Mouse (Mus musculus) ovary, postnatal 36 days (tissue): Measurements from ENCODE around the gene C2cd5.
"Not testable (repeated sequence)": the region's sequence is repeated elsewhere in the genome, so short reads cannot be mapped to it uniquely, and the experiment has no call there.

ENCODE experiments used
- DNase-seq: peaks from one replicate; pipeline ENCODE4 v3.0.0; 2022; ENCODE audit warnings: low spot score, mixed read lengths

C2cd5 gene

GRCm38 (mm10) chr6:143012513-143013215, 87.3 kb downstream of the C2cd5 start:
- DNase-seq = no peak

GRCm38 (mm10) chr6:143008865-143009264, 91.1 kb downstream of the C2cd5 start:
- no peak for DNase-seq

DNA sequence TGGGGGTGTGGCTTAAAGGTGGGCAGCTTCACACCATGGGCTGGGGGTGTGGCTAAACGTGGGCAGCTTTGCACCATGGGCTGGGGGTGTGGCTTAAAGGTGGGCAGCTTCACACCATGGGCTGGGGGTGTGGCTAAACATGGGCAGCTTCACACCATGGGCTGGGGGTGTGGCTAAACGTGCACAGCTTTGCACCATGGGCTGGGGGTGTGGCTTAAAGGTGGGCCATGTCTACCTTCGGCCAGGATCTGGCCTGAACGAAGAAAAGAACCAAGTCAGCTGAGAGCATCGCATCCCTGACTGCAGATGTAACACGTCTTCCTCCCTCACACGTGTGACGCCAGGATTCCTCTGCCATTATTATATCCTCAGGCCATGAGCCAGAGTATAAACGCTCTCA, 94.7 kb downstream of the C2cd5 start:
- not testable (repeated sequence) for DNase-seq

GRCm38 (mm10) chr6:143004801-143005200, 95.1 kb downstream of the C2cd5 start:
- DNase-seq = no peak

GRCm38 (mm10) chr6:142998221-142998999, 101.5 kb downstream of the C2cd5 start:
- DNase-seq = no peak

- DNase-seq = no peak
Observed at GRCm38 (mm10) chr6:142996887-142997286, 103.1 kb downstream of the C2cd5 start.

DNA sequence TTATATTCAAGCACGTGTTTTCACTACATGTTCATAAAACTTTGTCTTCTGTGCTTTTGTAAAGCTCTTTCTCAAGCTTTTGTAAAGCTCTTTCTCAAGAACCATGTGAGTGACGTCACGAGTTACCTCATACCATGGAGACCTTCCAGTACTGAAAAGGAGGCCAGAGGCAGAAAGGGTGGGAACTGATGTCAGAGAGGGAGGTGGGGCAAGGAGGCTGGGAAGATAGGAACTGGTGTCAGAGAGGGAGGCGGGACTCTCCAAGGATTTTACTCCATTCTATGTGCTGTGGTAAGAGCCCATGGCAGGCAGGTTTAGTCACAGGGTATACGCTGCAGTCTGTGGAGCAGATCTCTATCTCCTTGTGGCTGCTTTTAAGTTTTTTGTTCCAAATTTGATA, 104.4 kb downstream of the C2cd5 start:
- no peak for DNase-seq

GRCm38 (mm10) chr6:142994821-142995220, 105.1 kb downstream of the C2cd5 start:
- DNase-seq = no peak

DNA sequence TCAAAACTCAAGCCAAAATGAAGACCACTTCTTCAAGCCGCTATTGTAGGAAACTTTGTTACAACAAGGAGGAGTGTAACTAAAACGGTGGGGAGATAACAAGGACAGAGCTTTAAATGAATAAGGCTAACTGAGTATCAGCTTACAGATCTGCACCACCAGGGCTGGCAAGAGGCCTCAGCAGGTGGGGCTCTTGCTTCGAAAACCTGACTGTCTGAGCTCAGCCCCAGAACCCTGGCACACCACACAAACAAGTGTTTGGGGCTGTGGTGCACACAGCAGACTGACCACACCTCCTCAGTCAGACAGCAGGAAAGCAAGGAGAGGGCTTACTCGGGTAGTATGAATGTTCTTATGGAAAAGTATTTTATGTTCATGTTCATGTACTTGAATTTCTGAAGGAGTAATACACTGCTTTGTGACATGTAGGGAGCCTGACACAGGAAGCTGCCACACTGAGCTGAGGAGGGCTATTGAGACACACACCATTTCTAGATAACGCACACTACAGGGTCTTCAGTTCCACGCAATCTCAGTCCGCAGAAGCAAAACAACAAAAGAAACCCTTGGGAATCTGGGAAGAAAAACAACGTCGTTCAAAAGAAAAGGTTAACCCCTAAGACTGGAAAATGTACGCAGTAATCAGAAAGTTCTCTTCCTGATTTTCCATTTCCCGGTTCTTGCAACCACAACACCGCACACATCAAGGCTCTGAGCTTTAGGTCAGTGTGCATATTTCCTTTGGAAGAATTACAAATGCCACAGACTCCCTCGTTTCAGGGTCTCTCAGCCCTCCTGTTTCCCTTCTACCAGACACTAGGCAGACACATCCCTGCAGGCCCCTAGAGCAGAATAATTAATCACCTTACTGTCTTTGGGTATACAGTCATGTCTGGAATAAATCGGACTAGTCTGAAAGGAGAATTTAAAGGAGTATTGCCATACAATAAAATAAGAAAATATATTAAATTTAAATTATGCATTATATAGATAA, 105.9 kb downstream of the C2cd5 start:
- no peak for DNase-seq

- DNase-seq = no peak
Observed at GRCm38 (mm10) chr6:142992971-142993370, 107.0 kb downstream of the C2cd5 start.

GRCm38 (mm10) chr6:142992099-142992498, 107.8 kb downstream of the C2cd5 start:
- no peak for DNase-seq

DNA sequence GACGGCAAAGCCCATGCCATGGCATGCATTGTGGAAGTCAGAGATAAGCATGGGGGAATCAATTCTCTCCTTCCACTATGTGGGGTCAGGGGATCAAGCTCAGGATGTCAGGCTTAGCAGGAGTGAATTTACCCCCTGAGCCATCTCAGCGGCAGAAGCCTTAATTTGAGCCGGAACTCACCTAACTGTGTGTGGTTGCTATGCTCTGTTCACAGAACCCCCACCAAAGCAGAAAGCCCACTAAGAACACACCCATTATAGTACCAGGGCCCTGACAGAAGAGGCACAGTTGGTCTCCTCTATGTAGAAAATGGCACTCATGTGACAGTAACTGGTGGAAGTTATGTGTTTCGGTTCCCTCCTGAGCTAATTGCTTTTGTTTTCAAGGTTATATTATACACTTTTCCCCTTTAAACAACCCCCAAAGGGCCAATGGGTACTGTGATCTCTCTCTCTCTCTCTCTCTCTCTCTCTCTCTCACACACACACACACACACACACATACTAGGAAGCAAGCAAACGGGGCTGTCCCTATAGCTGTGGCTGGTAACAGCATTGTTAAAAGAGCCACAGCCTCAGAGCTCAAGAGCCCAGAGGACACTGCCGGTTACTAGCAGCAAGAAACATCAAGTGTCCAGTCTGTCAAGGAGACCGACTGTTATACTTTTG, 108.4 kb downstream of the C2cd5 start:
- no peak for DNase-seq

DNA sequence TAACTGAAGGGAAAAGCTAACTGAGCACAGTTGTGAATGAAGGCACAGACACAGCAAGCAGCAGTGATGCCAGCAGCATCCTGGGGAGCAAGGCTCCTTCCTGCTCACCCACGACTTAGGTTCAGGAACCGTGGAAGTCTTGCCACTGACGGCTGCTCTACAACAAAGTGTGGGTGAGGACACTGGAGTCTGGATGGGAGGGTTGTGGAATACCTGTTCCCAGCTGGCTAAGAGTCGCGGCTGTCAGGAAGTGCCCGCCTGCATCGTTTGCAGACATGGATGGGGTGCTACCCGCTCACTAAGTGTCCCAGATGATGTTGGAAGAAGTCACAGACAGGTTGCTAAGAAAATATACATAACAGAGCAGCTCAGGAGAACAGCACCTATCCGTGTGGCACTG, 109.4 kb downstream of the C2cd5 start:
- no peak for DNase-seq

DNA sequence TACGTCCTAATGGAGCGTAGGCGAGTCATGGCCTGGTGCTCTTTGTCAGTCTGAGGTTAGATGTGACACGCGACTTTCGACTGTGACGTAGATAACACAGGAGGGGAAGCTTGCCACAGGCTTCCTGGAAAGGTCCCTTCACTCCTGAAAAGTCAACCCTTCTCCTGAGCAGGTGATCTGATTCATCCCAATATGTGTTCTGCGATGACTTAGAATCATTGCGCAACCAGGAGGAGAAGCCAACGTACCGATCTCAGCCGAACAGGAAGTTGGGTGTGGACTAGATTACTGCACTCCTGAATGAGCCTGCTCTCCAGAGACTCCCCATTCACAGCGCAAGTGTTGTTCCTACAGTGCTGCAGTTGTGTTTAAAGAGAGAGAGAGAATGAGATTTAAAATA, 110.4 kb downstream of the C2cd5 start:
- no peak for DNase-seq

GRCm38 (mm10) chr6:142988753-142989152, 111.2 kb downstream of the C2cd5 start:
- peak; percentile 62 for DNase-seq

- no peak for DNase-seq
Observed at GRCm38 (mm10) chr6:142988231-142988630, 111.7 kb downstream of the C2cd5 start.

DNA sequence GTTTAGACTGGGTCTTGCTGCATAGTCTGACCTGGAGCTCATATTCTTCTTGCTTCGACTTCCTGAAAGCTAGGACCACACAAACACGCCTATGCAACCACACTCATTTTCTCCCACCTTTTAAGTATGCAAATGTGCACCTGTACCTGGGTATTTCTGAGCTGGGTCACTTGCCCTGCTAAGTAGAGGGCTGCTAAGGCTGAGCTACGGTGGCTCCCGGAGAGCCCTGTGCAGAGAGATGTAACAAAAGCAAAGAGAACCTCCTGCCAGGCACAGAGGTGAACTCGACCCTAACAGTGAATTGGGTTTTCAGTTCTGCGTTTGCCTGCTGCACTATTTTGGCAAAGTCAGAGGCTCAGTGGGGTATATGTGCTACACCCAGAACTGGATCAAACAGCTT, 112.3 kb downstream of the C2cd5 start:
- no peak for DNase-seq

DNA sequence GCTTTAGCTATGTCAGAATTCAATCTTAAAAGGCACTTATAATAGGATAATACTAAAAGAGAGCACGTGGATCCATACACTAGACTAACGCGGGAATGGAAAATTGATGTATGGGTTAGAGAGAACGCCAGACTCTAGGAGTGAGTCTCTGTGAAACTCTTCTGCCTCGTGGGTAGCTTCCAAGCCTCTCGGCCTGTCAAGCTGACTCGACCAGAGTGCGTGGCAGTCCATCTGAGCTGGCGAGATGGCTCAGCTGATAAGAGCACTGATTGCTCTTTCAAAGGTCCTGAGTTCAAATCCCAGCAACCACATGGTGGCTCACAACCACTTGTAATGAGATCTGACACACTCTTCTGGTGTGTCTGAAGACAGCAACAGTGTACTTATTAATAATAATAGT, 113.2 kb downstream of the C2cd5 start:
- not testable (repeated sequence) for DNase-seq

DNA sequence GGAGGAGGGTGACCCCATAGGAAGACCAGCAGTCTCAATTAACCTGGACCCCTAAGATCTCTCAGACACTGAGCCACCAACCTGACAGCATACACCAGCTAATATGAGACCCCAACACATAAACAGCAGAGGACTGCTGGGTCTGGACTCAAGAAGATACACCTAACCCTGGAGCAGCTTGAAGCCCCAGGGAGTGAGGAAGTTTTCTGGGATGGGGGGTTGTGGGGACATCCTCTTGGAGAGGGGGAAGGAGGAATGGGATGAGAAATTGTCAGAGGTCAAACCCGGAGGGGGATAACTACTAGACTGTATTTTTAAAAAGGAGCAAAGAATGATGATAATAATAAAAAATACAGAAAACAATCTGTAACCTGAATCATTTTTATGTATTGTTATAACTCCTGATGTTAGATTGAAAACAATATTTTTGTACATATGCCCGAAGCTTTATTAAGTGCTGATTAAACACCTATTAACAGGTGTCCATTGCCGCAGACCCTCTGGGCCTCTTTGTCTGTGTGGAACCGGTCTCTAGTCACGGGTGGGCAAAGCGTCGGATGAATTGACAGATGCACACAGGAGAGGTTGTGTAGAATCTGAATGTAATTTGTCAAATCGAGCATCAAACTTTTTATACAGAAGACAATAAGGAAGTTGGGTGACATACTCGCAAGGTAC, 114.2 kb downstream of the C2cd5 start:
- not testable (repeated sequence) for DNase-seq

DNA sequence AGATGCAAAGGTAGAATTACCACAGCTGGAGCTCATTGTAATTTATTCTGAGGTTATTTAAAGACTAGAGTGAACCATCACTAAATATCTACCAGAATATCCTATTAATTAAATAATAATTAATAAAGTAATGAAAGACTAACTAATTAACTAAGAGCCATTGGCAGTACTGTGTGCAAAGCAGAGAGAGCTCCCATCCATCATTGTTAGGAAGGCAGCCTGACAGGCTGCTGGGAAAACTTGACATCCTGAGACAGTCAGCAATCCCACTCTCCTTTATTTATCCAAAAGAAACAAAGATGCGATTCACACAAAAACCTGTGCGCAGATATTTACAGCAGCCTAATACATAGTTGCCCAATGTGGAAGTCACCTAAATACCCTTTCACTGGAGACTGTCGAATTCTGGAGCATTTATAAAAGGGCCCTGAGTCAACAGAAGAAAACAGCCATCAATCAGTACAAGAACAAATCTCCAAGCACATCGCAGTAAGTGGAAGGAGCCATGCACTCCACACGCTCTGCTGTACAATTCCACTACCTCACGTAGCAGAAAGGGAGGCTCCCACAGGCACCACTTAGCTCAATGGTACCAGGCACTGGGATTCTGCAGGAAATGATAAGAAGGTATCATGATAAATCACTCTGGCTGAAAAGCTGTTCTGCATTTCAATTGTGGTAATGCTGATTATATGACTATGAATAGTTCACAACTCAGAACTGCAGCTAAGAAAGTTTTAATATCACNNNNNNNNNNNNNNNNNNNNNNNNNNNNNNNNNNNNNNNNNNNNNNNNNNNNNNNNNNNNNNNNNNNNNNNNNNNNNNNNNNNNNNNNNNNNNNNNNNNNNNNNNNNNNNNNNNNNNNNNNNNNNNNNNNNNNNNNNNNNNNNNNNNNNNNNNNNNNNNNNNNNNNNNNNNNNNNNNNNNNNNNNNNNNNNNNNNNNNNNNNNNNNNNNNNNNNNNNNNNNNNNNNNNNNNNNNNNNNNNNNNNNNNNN, 120.0 kb downstream of the C2cd5 start:
- no peak for DNase-seq
